Mouse (Mus musculus): Measurements from ENCODE around the gene Bckdhb.
"Not testable (repeated sequence)": the region's sequence is repeated elsewhere in the genome, so short reads cannot be mapped to it uniquely, and the experiment has no call there.

The Bckdhb gene

GRCm38 (mm10) chr9:83924878-83925687 is at the start of gene Bckdhb:
Gene Bckdhb, plus strand, starts transcription at chr9:83925145.
- CTCF ChIA-PET, result interaction anchor here in 3 of 4 experiments (0.6 to 1.5 kb wide), 4 partner anchors 32 to 273 kb away, joined by 3 to 4 read pairs (median 3); no protein-coding TSS in a partner anchor

DNA sequence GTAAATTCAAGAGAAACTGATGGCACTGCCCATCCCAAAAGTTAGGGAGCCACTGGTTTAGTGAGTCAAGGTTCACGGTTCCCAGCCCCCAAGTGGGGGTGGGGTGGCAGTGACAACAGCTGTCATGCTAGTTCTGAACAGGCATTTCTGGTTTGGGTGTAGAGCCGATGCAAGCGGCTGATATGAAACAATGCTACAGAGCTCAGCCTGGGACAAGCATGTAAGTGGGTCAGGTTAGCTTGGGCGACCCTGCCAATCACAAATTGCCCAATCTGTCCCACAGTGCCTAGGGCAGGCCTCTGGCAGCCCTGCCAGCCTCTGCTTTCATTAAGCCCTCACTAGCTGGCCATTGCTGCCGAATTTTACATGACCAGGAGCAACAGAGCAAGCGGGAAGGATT is 42.8 kb upstream of the Bckdhb start:
- ChIA-PET CTCF (no interaction called here), POLR2A (no interaction called here)

More at GRCm38 (mm10) chr9:83924878-83925687, at the start of gene Bckdhb:
- POLR2A ChIA-PET, result interaction anchor here in 3 of 4 experiments (0.6 to 2.2 kb wide), 7 partner anchors 32 to 1824 kb away, joined by 3 to 19 read pairs (median 4); partner anchors contain the start of genes Ttk (in 2 of the 3) and Ibtk (in 1 of the 3)

GRCm38 (mm10) chr9:83886149-83886548 is 38.8 kb upstream of the Bckdhb start:
- CTCF ChIA-PET, result interaction anchor here in 1 of 4 experiments (0.6 kb wide), 1 partner anchor 70 kb away, joined by 3 read pairs; no protein-coding TSS in a partner anchor
- POLR2A ChIA-PET, result interaction anchor here in 1 of 4 experiments (1.8 kb wide), 1 partner anchor 14 kb away, joined by 3 read pairs; no protein-coding TSS in a partner anchor

GRCm38 (mm10) chr9:83888214-83888613 is 36.7 kb upstream of the Bckdhb start:
- POLR2A ChIA-PET, result no interaction called here
- CTCF ChIA-PET, result no interaction called here

DNA sequence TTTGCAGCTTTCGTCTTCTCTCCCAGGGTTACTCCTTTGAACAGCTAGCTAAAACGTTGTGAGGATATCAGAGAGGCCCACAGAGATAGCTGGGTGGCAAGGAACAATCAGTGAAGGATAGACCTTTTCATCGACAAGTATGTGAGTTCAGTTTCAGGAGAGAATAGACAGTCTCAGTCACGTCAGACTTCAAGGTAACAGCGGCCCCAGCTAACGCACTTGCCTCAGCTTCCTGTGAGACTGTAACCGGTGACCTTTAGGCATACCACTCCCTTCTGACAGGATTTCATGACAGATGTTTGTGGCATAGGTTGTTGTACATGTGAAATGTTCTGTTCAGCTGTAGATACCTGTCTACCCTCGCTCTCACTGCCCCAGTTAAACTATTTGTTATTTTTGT is 31.9 kb upstream of the Bckdhb start:
- POLR2A ChIA-PET, result interaction anchor here in 1 of 4 experiments (0.9 kb wide), 1 partner anchor 19 kb away, joined by 4 read pairs; no protein-coding TSS in a partner anchor
- CTCF ChIA-PET, result no interaction called here

GRCm38 (mm10) chr9:83893767-83894330 is 31.1 kb upstream of the Bckdhb start:
- ChIA-PET CTCF (no interaction called here), POLR2A (no interaction called here)

DNA sequence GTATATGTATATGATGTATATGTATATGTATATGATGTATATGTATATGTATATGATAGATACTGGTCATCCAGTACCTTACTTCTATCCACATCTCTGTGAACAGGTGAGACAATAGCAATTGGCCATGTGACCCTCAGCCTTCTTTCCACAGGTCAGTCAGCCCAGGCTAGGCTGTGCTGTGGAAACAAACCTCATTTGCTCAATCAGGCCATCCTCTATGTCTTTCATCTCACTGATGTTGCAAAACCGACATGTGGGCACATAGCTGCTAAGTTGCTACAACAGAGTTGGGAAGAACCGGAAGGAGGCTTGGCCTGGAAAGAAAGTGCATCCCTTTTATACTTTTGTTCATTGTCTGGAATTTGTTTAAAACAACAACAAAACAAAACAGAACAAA is 22.9 kb upstream of the Bckdhb start:
- CTCF ChIA-PET, result no interaction called here
- POLR2A ChIA-PET, result no interaction called here

GRCm38 (mm10) chr9:83905820-83906219 is 19.1 kb upstream of the Bckdhb start:
- CTCF ChIA-PET, result no interaction called here
- POLR2A ChIA-PET, result no interaction called here

DNA sequence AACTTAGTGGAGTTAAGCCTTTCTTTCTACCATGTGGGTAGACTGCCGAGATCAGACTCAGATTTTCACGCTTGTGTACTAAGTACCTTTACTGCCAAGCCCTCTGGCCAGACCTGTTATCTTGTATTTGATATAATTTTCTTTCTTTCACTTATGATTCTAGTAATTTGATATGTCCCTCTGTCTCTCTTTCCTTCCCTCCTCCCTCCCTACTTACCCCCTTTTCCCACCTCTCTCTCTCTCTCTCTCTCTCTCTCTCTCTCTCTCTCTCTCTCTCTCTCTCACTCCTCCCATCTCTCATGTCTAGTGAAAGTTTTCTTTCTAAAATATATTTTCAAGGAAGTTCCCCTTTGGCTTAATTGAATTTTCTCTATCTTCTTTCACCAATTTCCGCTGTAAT is 17.9 kb upstream of the Bckdhb start:
- POLR2A ChIA-PET, result no interaction called here
- CTCF ChIA-PET, result no interaction called here

GRCm38 (mm10) chr9:83909836-83910235 is 15.1 kb upstream of the Bckdhb start:
- POLR2A ChIA-PET, result interaction anchor here in 1 of 4 experiments (1.1 kb wide), 2 partner anchors 10 to 134 kb away, joined by 3 read pairs; no protein-coding TSS in a partner anchor
- CTCF ChIA-PET, result no interaction called here

- CTCF ChIA-PET, result interaction anchor here in 1 of 4 experiments (0.6 kb wide), 1 partner anchor 130 kb away, joined by 3 read pairs; no protein-coding TSS in a partner anchor
- POLR2A ChIA-PET, result interaction anchor here in 1 of 4 experiments (0.7 to 1.2 kb wide), 2 partner anchors 9 to 107 kb away, joined by 3 read pairs; no protein-coding TSS in a partner anchor
Observed at GRCm38 (mm10) chr9:83910926-83911325, 14.0 kb upstream of the Bckdhb start.

- CTCF ChIA-PET, result no interaction called here
- POLR2A ChIA-PET, result no interaction called here
Observed at GRCm38 (mm10) chr9:83922076-83922475, 2.9 kb upstream of the Bckdhb start.

- ChIA-PET CTCF (interaction anchor here in 2 of 4 experiments (0.6 to 1.5 kb wide), 2 partner anchors 33 to 233 kb away, joined by 3 read pairs; no protein-coding TSS in a partner anchor), POLR2A (interaction anchor here in 3 of 4 experiments (0.6 to 2.2 kb wide), 6 partner anchors 33 to 1825 kb away, joined by 3 to 19 read pairs (median 4); partner anchors contain the start of genes Ttk (in 2 of the 3) and Ibtk (in 1 of the 3))
Observed at GRCm38 (mm10) chr9:83924356-83924755, 589 bp upstream of the Bckdhb start.

GRCm38 (mm10) chr9:83925688-83926041 is 720 bp downstream of the Bckdhb start:
- ChIA-PET CTCF (interaction anchor here in 3 of 4 experiments (0.7 to 1.5 kb wide), 3 partner anchors 31 to 273 kb away, joined by 3 to 4 read pairs (median 3); no protein-coding TSS in a partner anchor), POLR2A (interaction anchor here in 3 of 4 experiments (0.7 to 2.2 kb wide), 4 partner anchors 31 to 478 kb away, joined by 3 to 19 read pairs (median 5); partner anchors contain the start of gene Ttk (in 1 of the 3))

GRCm38 (mm10) chr9:83926302-83926701 is 1.4 kb downstream of the Bckdhb start:
- CTCF ChIA-PET, result no interaction called here
- POLR2A ChIA-PET, result interaction anchor here in 2 of 4 experiments (0.7 kb wide), 2 partner anchors 479 to 779 kb away, joined by 5 to 6 read pairs; no protein-coding TSS in a partner anchor

DNA sequence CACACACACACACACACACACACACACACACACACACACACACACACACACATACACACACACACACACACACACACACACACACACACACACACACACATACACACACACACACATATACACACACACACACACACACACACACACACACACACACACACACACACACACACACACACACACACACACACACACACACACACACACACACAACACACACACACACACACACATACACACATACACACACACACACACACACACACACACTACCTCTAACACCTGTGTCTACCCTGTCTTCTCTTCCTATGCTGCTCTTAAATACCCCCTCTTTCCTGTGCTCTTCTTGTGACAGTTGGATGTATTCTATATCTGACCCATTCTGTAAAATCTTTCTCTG is 14.6 kb downstream of the Bckdhb start:
- POLR2A ChIA-PET, result not testable (repeated sequence)
- CTCF ChIA-PET, result interaction anchor here in 1 of 4 experiments (1.8 kb wide), 1 partner anchor 17 kb away, joined by 6 read pairs; no protein-coding TSS in a partner anchor

- POLR2A ChIA-PET, result interaction anchor here in 1 of 4 experiments (1.2 kb wide), 1 partner anchor 17 kb away, joined by 3 read pairs; no protein-coding TSS in a partner anchor
- CTCF ChIA-PET, result interaction anchor here in 2 of 4 experiments (0.5 to 1.8 kb wide), 2 partner anchors 17 to 40 kb away, joined by 5 to 6 read pairs; no protein-coding TSS in a partner anchor
Observed at GRCm38 (mm10) chr9:83940016-83940415, 15.1 kb downstream of the Bckdhb start.

GRCm38 (mm10) chr9:83940537-83941363 is 15.8 kb downstream of the Bckdhb start:
- POLR2A ChIA-PET, result interaction anchor here in 1 of 4 experiments (0.5 to 1.2 kb wide), 2 partner anchors 16 to 317 kb away, joined by 3 read pairs; no protein-coding TSS in a partner anchor
- CTCF ChIA-PET, result interaction anchor here in 2 of 4 experiments (0.5 to 1.8 kb wide), 2 partner anchors 16 to 40 kb away, joined by 5 to 6 read pairs; no protein-coding TSS in a partner anchor

Data from embryonic stem cell, embryonic (primary cell).